Mouse (Mus musculus): ENCODE data around the gene Smurf1. TPM values are rescaled to one million over a fixed set of nuclear protein-coding genes. Genes with fewer than 3 reads are reported as not detected.

Gene Smurf1
- polyA plus RNA-seq, 1 experiment = 28.2 TPM

DNA sequence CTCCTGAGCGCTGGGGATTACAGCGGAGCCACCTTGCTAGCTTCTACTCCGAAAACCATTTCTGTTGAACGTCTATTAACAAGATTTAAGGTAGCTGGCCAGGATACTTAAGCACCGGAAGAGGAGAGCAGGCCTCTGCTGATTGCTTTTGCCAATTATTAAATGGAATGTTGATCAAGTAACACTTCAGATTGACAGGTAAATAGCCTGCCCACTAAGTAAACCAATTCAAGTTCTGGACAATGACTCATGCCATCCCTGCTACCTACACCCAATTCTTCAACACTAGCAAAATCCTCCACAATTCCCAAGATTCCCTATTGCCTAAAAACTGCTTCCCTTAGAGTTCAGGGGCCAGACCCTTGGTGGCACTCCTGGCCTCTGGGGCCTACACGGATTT lies 48.5 kb downstream of the Smurf1 start:
- no peak for DNase-seq (ENCODE audit: extremely low spot score in 1 of 2, low spot score in 1 of 2)

- no peak for DNase-seq (ENCODE audit: extremely low spot score in 1 of 2, low spot score in 1 of 2)
Measured at GRCm38 (mm10) chr5:144915828-144916227, 49.8 kb downstream of the Smurf1 start.

- peak; percentile 71 to 80 for DNase-seq (ENCODE audit: extremely low spot score in 1 of 2, low spot score in 1 of 2)
Measured at GRCm38 (mm10) chr5:144914433-144914906, 51.2 kb downstream of the Smurf1 start.

DNA sequence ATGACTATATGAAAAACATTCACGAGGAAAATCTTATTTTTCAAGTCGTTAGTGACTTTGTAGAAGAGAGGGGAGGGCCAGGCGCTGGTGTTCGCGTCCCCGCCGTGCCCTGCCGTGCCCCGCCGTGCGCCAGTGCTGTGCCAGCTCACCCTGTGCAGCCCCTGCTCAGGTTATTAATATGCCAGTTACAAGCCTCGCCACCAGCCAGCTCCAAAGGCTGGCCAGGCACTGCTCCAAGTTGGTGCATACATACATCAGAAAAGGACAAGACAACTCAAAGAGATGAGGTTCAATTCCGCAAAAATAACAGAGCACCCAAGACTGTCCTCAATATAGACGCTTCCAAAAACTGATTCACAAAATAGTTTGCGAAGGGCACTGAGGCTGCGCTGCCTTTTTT lies 51.7 kb downstream of the Smurf1 start:
- peak; percentile 36 to 70 for DNase-seq (ENCODE audit: extremely low spot score in 1 of 2, low spot score in 1 of 2)

DNA sequence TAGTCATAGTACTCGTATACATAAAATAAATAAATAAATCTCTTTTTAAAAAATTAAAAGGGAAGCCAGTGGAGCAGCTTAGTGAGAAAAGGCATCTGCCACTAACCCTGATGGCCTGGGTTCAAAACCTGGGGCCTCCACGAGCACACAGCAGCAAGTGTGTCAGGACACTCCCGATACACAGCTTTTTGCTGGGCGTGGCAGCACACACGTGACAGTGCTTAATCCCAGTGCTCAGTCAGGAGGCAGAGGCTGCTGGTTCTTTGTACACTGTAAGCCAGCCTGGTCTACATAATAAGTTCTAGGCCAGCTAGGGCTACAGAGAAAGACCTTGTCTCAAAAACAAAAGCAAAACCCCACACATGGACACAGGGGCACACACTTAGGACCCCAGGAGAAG lies 52.3 kb downstream of the Smurf1 start:
- no peak for DNase-seq (ENCODE audit: extremely low spot score in 1 of 2, low spot score in 1 of 2)

DNA sequence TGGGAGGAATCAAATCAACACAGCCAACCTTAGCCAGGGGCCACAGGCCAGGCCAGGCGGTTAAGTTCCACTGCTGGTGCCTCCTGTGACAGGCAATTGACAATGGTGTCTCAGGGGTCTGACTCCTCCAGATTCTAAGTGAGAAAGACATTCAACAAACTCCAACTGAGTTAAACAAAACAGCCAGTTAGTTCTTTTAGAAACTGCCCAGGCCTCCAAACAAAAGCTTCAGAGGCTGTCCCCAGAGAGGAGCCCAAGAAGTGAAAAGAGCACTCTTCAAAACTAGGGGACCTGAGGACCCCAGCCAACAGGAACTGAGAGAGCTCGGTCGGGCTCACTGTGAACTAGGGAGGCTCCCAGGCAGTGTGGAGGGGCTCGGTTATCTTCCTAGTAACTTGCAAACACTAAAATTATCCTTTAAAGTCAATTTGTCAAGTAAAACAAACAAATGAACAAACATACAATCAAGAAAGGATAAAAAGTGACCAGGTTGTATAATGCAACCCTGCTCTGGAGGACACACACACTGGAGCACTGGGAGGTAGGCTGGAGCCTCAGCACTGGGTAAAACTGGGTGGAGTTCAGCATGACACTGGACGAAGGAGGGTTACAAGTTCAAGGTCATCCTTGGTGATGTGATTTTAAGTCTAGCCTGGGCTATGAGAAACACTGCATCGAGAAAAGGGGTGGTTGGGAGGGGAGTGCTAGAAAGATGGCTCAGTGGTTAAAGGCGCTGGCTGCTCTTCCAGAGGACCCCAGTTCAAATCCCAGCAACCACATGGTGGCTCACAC lies 52.9 kb downstream of the Smurf1 start:
- no peak for DNase-seq (ENCODE audit: extremely low spot score in 1 of 2, low spot score in 1 of 2)

GRCm38 (mm10) chr5:144909521-144909920 lies 56.1 kb downstream of the Smurf1 start:
- DNase-seq (ENCODE audit: extremely low spot score in 1 of 2, low spot score in 1 of 2) = no peak

DNA sequence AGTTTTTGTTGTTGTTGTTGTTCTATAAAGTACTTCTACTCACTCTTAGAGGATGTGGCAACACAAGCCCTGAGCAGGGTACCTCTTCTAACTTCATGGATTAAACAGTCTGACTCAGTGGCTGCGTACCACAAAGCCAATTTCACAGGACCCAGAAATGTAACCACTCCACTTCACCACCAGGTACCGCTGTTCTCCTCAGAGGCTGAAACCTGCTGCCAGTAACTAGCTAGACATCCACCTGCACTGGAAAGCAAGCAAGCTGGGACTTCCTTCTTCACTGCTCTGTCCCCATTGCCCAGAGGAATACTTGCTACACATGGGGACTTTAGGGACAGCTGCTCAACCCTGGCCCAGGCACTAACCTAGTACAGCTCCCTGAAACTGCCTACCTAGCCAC lies 58.1 kb downstream of the Smurf1 start:
- no peak for DNase-seq (ENCODE audit: extremely low spot score in 1 of 2, low spot score in 1 of 2)

- no peak for DNase-seq (ENCODE audit: extremely low spot score in 1 of 2, low spot score in 1 of 2)
Measured at GRCm38 (mm10) chr5:144904356-144905134, 61.1 kb downstream of the Smurf1 start.

DNA sequence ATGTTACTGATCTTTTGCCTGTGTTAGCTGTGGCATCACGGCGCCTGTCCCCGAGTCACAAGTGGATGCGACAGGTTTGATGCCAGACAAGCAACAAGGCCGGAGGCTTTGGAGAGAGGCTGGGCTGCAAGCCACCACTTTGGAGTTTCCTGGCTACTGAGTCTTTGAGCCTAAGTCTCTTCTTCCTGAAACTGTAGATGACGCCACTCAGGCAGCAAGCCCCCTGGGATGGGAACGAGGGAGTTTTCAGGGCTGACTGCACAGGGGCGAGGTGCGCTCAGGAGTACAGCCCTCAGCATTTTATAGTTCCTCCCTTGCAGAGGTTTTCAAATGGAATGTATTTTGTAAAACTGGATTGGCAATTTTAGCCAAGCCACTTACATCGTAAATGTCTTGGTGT lies 63.9 kb downstream of the Smurf1 start:
- no peak for DNase-seq (ENCODE audit: extremely low spot score in 1 of 2, low spot score in 1 of 2)

DNA sequence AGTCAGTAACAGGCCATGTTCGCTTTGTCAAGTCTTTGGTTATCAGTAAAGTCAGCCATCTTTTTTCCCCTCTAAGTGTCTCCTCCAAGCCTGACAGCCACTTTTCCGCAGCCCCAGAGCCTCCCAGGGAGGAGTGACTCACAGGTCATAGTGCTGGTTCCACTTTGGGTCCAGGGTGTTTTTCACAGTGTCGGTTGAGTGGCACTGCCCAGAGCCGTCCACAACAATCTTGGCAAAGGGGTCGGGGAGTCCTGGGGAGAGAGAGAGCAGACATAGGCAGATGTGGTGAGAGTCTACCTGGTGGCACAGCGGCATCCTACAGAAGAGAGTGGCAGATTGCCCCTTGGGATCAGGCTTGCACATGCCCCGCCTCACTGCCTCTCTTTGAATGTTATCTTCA lies 64.6 kb downstream of the Smurf1 start:
- DNase-seq (ENCODE audit: extremely low spot score in 1 of 2, low spot score in 1 of 2) = no peak

- DNase-seq (ENCODE audit: extremely low spot score in 1 of 2, low spot score in 1 of 2) = no peak
Measured at GRCm38 (mm10) chr5:144898448-144899052, 67.1 kb downstream of the Smurf1 start.

DNA sequence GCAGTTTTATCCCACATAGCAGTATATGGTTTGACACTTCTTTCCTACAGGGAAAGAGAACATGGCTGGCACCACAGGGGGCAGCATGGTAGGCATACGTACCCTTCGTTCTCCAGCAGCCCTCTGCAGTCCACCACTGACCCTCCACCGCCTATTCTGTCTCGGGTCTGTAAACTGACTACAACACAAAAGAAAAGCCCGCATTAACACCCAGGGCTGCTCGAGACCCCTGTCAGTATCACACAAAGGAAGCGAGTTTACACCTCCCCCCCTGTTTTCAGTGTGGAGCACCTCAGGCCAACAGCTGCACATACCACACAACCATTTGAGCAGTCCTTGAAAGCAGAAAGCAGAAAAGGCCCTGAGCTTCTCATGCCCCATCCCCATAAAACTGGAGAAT lies 67.8 kb downstream of the Smurf1 start:
- DNase-seq (ENCODE audit: extremely low spot score in 1 of 2, low spot score in 1 of 2) = no peak

GRCm38 (mm10) chr5:144891276-144891675 lies 74.4 kb downstream of the Smurf1 start:
- DNase-seq (ENCODE audit: extremely low spot score in 1 of 2, low spot score in 1 of 2) = no peak

DNA sequence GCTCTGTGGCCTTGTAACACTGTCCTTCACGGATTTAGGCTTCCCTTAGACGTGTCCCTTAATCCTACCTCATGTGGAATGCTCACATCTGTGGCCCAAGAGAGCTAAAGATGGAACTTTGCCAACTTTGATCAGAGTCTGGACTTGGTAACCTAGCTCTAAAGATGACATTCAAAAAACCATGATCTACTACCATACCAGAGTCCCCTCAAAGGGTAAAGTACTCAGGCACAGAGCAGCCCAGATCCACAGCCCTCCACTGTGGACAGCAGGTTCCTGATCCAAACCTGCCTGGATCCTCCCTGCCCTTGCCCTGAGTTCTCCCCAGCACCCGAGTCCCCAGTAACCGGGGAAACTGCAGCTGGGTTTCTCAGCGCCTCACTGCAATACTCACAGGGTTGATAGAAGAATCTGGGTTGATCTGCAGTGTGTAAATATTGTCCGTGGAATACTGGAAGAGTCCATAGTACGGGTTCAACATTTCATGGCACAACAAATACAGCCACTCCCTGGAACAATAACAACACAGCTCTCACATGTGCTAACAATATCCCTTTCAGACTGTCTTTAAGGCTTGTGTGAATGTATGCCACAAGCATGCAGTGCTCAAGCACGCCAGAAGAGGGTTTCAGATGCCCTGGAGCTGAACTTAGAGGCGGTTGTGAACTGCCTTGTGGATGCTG lies 79.5 kb downstream of the Smurf1 start:
- no peak for DNase-seq (ENCODE audit: extremely low spot score in 1 of 2, low spot score in 1 of 2)

DNA sequence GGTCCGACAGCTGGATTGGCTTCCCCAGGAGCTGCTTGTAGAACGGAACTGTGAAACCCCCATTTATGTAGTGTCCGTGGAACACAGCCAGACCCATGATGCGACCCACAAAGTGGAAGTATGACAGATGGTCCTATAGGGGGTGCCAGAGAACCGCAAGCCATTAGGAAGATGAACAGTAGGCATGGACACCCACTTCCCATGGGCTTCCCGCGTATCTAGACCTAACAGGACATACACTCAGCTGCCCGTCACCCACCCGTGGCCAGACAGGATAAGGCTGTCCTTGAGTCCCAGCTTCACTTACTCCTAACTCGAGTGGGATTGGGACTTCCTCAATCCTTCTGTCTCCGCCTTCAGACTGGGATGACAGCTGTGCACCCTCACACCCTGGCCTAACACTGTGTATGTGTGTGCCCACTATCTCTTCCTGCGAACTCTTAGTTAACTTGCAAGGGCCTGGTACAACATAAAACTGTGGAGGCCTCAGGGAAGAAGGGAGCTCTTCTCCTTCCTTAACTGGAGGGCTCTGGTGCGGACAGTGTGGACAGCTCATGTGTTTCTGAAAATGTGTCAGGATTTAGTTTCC lies 80.9 kb downstream of the Smurf1 start:
- peak in 1 of 2 experiments; percentile 60 for DNase-seq (ENCODE audit: extremely low spot score in 1 of 2, low spot score in 1 of 2)

DNA sequence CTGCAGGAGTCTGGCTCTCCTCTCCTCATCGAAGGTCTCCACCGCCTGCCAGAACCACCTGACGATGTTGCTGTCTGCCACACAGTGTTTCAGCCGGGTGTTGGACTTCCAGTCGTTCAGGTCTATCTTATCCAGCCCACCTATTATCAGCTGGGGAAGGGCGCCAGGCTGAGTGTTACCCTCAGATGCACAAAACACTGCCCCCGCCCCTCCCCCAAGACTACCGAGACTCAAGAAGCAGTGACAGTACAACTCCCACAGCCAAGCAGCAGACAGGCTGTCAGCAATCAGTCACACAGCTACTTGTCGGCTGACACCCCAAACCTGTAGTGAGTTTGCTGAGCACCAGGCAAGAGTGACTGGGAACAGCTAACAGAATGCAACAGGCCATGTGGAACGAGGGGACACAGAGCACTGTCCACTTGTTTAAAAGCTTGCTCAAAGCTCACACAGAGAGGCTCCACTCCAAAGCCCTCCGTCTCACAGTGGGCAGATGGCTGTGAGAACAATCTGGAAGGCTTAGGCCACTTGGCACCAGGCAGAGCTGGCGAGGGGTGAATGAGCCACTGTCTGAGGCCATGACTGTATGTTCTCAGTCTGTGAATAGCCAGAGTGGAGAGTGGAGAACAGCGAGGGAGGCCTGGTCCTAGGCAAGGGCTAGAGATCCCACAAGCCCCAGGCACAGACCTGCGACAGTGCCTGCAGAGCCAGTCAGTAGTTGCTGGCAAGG lies 83.8 kb downstream of the Smurf1 start:
- peak in 1 of 2 experiments; percentile 46 for DNase-seq (ENCODE audit: extremely low spot score in 1 of 2, low spot score in 1 of 2)

- DNase-seq (ENCODE audit: extremely low spot score in 1 of 2, low spot score in 1 of 2) = no peak
Measured at GRCm38 (mm10) chr5:144877021-144877420, 88.6 kb downstream of the Smurf1 start.

DNA sequence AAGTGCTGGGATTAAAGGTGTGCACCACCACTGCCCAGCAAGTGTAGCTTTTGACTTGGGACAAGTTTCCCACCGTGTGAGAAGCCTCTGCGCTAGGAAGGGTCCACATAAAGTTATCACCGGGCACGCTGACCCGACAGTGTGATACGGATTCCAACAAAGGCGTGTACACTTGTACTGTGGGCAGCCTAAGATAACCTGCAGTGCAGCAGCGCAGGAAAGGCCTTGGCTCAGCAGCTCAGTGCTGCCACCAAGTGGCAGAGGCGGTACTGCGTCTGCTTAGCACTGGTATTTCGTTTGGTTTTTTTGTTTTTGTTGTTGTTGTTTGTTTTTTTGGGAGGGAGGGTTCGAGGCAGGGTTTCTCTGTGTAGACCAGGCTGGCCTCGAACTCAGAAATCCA lies 89.8 kb downstream of the Smurf1 start:
- DNase-seq (ENCODE audit: extremely low spot score in 1 of 2, low spot score in 1 of 2) = peak in 1 of 2 experiments; percentile 83

DNA sequence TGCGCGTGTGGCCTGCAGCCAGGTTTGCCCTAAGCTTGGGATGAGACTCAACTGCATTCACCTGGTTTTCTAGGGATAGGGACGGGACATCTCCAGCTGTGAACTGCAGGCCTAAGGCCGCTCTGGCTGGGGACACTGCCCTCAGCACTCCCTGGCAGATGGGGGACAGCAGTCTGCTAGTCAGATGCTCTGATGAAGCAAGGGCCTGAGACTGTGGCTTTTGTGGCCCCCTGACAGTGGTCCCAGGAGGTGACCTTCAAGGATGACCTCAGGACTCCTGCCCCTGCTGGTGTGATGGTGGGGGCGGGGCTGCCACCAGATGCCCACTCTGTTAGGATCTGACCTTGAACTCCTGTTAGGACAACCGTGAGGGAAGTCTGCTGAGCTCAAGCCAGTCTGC lies 90.4 kb downstream of the Smurf1 start:
- no peak for DNase-seq (ENCODE audit: extremely low spot score in 1 of 2, low spot score in 1 of 2)
